Mouse (Mus musculus): ENCODE measurements at regions not wholly inside any gene's neighbourhood (a gene's known extent, or its start where the extent isn't known, plus 50 kb on each side); places are given as distances from the start of the nearest gene placed in this dataset.

- WGBS, result 91% methylated on average over 6 of the region's 6 CpGs
- DNase-seq, result no peak
- H3K27me3 ChIP-seq (ENCODE audit: control insufficient read depth, insufficient read depth, low read length), result no peaks in the 10 kb centered on the region
- H3K4me1 ChIP-seq (replicated peaks; ENCODE audit: control insufficient read depth, insufficient read depth, low read length), result no peaks in the 10 kb centered on the region
- TF ChIP-seq CTCF (IDR thresholded peaks at IDR 0.05; ENCODE audit: borderline replicate concordance, control insufficient read depth, extremely low read depth, insufficient read depth, low read length, poor library complexity) (no peak), POLR2A (IDR thresholded peaks at IDR 0.05; ENCODE audit: control insufficient read depth, extremely low read depth, insufficient read depth, low read length, poor library complexity) (no peak)
- H3K27ac ChIP-seq (ENCODE audit: control insufficient read depth, insufficient read depth, low read length), result no peak overlapping the region
- H3K36me3 ChIP-seq (ENCODE audit: control insufficient read depth, insufficient read depth, low read length), result no peaks in the 10 kb centered on the region
- no peak overlapping the region for H3K4me3 ChIP-seq (ENCODE audit: control insufficient read depth, insufficient read depth, low read length)
Measured at GRCm38 (mm10) chr13:99794448-99794847, 106.4 kb downstream of the Cartpt start.

- no peaks in the 10 kb centered on the region for H3K36me3 ChIP-seq (ENCODE audit: control insufficient read depth, insufficient read depth, low read length)
- H3K4me1 ChIP-seq (replicated peaks; ENCODE audit: control insufficient read depth, insufficient read depth, low read length), result no peaks in the 10 kb centered on the region
- no peak overlapping the region for H3K4me3 ChIP-seq (ENCODE audit: control insufficient read depth, insufficient read depth, low read length)
- 88% methylated on average over 7 of the region's 7 CpGs for WGBS
- no peak overlapping the region for H3K27ac ChIP-seq (ENCODE audit: control insufficient read depth, insufficient read depth, low read length)
- H3K27me3 ChIP-seq (ENCODE audit: control insufficient read depth, insufficient read depth, low read length), result no peaks in the 10 kb centered on the region
- no peak for TF ChIP-seq CTCF (IDR thresholded peaks at IDR 0.05; ENCODE audit: borderline replicate concordance, control insufficient read depth, extremely low read depth, insufficient read depth, low read length, poor library complexity)
- no peak for TF ChIP-seq POLR2A (IDR thresholded peaks at IDR 0.05; ENCODE audit: control insufficient read depth, extremely low read depth, insufficient read depth, low read length, poor library complexity)
- DNase-seq, result no peak
Measured at GRCm38 (mm10) chr13:99793786-99794435, 107.0 kb downstream of the Cartpt start.

GRCm38 (mm10) chr13:99793001-99793400, 107.9 kb downstream of the Cartpt start:
- WGBS, result 87% methylated on average over 6 of the region's 6 CpGs
- no peak for TF ChIP-seq POLR2A (IDR thresholded peaks at IDR 0.05; ENCODE audit: control insufficient read depth, extremely low read depth, insufficient read depth, low read length, poor library complexity)
- TF ChIP-seq CTCF (IDR thresholded peaks at IDR 0.05; ENCODE audit: borderline replicate concordance, control insufficient read depth, extremely low read depth, insufficient read depth, low read length, poor library complexity), result no peak
- no peak for DNase-seq
- Histone ChIP-seq H3K27me3 (ENCODE audit: control insufficient read depth, insufficient read depth, low read length) (no peaks in the 10 kb centered on the region), H3K4me1 (replicated peaks; ENCODE audit: control insufficient read depth, insufficient read depth, low read length) (no peaks in the 10 kb centered on the region), H3K36me3 (ENCODE audit: control insufficient read depth, insufficient read depth, low read length) (no peaks in the 10 kb centered on the region), H3K27ac (ENCODE audit: control insufficient read depth, insufficient read depth, low read length) (no peak overlapping the region), H3K4me3 (ENCODE audit: control insufficient read depth, insufficient read depth, low read length) (no peak overlapping the region)

- H3K4me3 ChIP-seq (ENCODE audit: control insufficient read depth, insufficient read depth, low read length), result no peak overlapping the region
- DNase-seq, result no peak
- no peaks in the 10 kb centered on the region for H3K4me1 ChIP-seq (replicated peaks; ENCODE audit: control insufficient read depth, insufficient read depth, low read length)
- no peaks in the 10 kb centered on the region for H3K36me3 ChIP-seq (ENCODE audit: control insufficient read depth, insufficient read depth, low read length)
- TF ChIP-seq POLR2A (IDR thresholded peaks at IDR 0.05; ENCODE audit: control insufficient read depth, extremely low read depth, insufficient read depth, low read length, poor library complexity) (no peak), CTCF (IDR thresholded peaks at IDR 0.05; ENCODE audit: borderline replicate concordance, control insufficient read depth, extremely low read depth, insufficient read depth, low read length, poor library complexity) (no peak)
- 96% methylated on average over 5 of the region's 5 CpGs for WGBS
- H3K27me3 ChIP-seq (ENCODE audit: control insufficient read depth, insufficient read depth, low read length), result no peaks in the 10 kb centered on the region
- H3K27ac ChIP-seq (ENCODE audit: control insufficient read depth, insufficient read depth, low read length), result no peak overlapping the region
Measured at GRCm38 (mm10) chr13:99790951-99791350, 109.9 kb downstream of the Cartpt start.

- 69% methylated on average over 4 of the region's 4 CpGs for WGBS
- no peak for TF ChIP-seq POLR2A (IDR thresholded peaks at IDR 0.05; ENCODE audit: control insufficient read depth, extremely low read depth, insufficient read depth, low read length, poor library complexity)
- no peak for TF ChIP-seq CTCF (IDR thresholded peaks at IDR 0.05; ENCODE audit: borderline replicate concordance, control insufficient read depth, extremely low read depth, insufficient read depth, low read length, poor library complexity)
- H3K36me3 ChIP-seq (ENCODE audit: control insufficient read depth, insufficient read depth, low read length), result no peaks in the 10 kb centered on the region
- no peak for DNase-seq
- no peaks in the 10 kb centered on the region for H3K27me3 ChIP-seq (ENCODE audit: control insufficient read depth, insufficient read depth, low read length)
- H3K27ac ChIP-seq (ENCODE audit: control insufficient read depth, insufficient read depth, low read length), result no peak overlapping the region
- H3K4me1 ChIP-seq (replicated peaks; ENCODE audit: control insufficient read depth, insufficient read depth, low read length), result no peaks in the 10 kb centered on the region
- no peak overlapping the region for H3K4me3 ChIP-seq (ENCODE audit: control insufficient read depth, insufficient read depth, low read length)
Measured at GRCm38 (mm10) chr13:99787760-99788159, 113.1 kb downstream of the Cartpt start.

- no peak for DNase-seq
- TF ChIP-seq CTCF (IDR thresholded peaks at IDR 0.05; ENCODE audit: borderline replicate concordance, control insufficient read depth, extremely low read depth, insufficient read depth, low read length, poor library complexity) (no peak), POLR2A (IDR thresholded peaks at IDR 0.05; ENCODE audit: control insufficient read depth, extremely low read depth, insufficient read depth, low read length, poor library complexity) (no peak)
- no peak overlapping the region for H3K27ac ChIP-seq (ENCODE audit: control insufficient read depth, insufficient read depth, low read length)
- no peaks in the 10 kb centered on the region for H3K27me3 ChIP-seq (ENCODE audit: control insufficient read depth, insufficient read depth, low read length)
- no peaks in the 10 kb centered on the region for H3K4me1 ChIP-seq (replicated peaks; ENCODE audit: control insufficient read depth, insufficient read depth, low read length)
- no peak overlapping the region for H3K4me3 ChIP-seq (ENCODE audit: control insufficient read depth, insufficient read depth, low read length)
- no peaks in the 10 kb centered on the region for H3K36me3 ChIP-seq (ENCODE audit: control insufficient read depth, insufficient read depth, low read length)
- 92% methylated on average over 4 of the region's 4 CpGs for WGBS
Measured at GRCm38 (mm10) chr13:99785427-99785826, 115.5 kb downstream of the Cartpt start.

- TF ChIP-seq CTCF (IDR thresholded peaks at IDR 0.05; ENCODE audit: borderline replicate concordance, control insufficient read depth, extremely low read depth, insufficient read depth, low read length, poor library complexity), result no peak
- no peak for TF ChIP-seq POLR2A (IDR thresholded peaks at IDR 0.05; ENCODE audit: control insufficient read depth, extremely low read depth, insufficient read depth, low read length, poor library complexity)
- Histone ChIP-seq H3K36me3 (ENCODE audit: control insufficient read depth, insufficient read depth, low read length) (no peaks in the 10 kb centered on the region), H3K4me3 (ENCODE audit: control insufficient read depth, insufficient read depth, low read length) (no peak overlapping the region), H3K27me3 (ENCODE audit: control insufficient read depth, insufficient read depth, low read length) (no peaks in the 10 kb centered on the region), H3K4me1 (replicated peaks; ENCODE audit: control insufficient read depth, insufficient read depth, low read length) (no peaks in the 10 kb centered on the region), H3K27ac (ENCODE audit: control insufficient read depth, insufficient read depth, low read length) (no peak overlapping the region)
- DNase-seq, result no peak
- WGBS, result 82% methylated on average over 2 of the region's 2 CpGs
Measured at GRCm38 (mm10) chr13:99784314-99784713, 116.6 kb downstream of the Cartpt start.

All from thymus, adult 2 months (tissue).